Mouse (Mus musculus) thymus, postnatal 0 days (tissue): ENCODE measurements around the gene Dnah5. TPM values are rescaled to one million over a fixed set of nuclear protein-coding genes. Genes with fewer than 3 reads are reported as not detected.

Experiments
- DNase-seq: peaks from one replicate; pipeline ENCODE4 v3.0.0-alpha.2; 2015; ENCODE audit warnings: low spot score
- polyA plus RNA-seq: library from polyadenylated mRNA; unstranded; fragments of >200 nt; fragmentation: Nextera tagmentation; extraction: Ambion mirVana; gene quantifications from 2 replicates; pipeline ENCODE4 v1.2.1, GENCODE M21; 2015

Dnah5 gene
- polyA plus RNA-seq, 1 experiment from 2014 or later, result 0.03 TPM

GRCm38 (mm10) chr15:28466591-28467247 lies 263.2 kb downstream of the Dnah5 start:
- DNase-seq, result no peak

GRCm38 (mm10) chr15:28473749-28474390 lies 270.3 kb downstream of the Dnah5 start:
- DNase-seq, result no peak

DNA sequence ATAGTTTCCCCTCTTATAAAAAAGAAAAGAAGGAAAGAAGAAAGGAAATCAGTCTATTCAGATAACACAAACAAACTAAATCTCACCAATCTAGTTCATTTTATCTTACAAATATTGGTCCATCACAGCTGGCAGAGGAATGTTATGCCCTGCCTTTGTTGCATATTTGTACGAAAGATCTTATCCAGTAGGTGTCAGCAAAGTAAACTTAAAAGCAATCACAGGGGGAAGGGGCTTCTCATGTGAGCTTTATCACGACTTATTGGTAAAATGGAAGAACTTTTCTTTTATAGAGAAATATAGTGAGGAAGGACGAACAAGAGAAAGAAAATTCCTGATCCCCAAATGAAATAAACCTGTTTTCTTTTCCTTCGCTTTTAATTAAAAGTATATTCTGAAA lies 299.3 kb downstream of the Dnah5 start:
- DNase-seq, result no peak

DNA sequence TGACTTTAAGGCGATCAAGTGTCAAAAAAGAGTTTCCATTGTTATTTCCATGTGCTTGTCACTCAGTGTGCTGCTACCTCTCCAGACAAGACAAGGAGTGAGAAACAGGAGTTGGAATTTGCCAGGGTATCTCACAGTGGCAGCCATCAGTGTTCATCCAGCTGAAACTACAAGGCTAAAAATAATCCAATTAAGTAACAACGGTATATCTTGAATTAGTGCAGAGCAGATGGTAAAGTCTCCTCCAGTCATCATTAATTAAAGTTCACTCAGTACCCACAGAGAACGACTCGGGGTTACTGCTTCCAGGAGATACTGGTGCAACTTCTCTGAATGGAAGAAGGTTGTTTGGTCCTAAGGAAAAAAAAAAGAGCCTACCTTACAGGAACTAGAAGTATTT lies 311.6 kb downstream of the Dnah5 start:
- DNase-seq, result no peak

Other genes starting within 250 kb of the Dnah5 start
- 5.5 and 8.0 TPM in 2 replicates for gene Trio, start 177.9 kb upstream of the Dnah5 start, polyA plus RNA-seq